Mouse (Mus musculus) heart, embryonic 11.5 days (tissue): Measurements from ENCODE around the gene Tfrc. TPM values are rescaled to one million over a fixed set of nuclear protein-coding genes. Genes with fewer than 3 reads are reported as not detected.
A peak's percentile ranks its signal among the peaks of the same experiment; 100 is the strongest.

Experiments
- ATAC-seq: fragments of 200-750 bp; cut with Nextera tagmentation; replicated peaks from 2 replicates; pipeline ENCODE4 v1.8.0; 2017; ENCODE audit warnings: moderate library complexity; ENCODE audit not compliant: insufficient number of reproducible peaks, low FRiP score, low TSS enrichment
- H3K27ac ChIP-seq: fragments of 300-500 bp; sonication (generic); 2 replicates; pipeline ENCODE4 v1.5.1; 2014; ENCODE audit warnings: mild to moderate bottlenecking, low read depth, low read length
- H3K27me3 ChIP-seq: fragments of 300-500 bp; sonication (generic); 2 replicates; pipeline ENCODE4 v1.6.1; 2014; ENCODE audit warnings: mild to moderate bottlenecking, low read length, mixed read lengths; ENCODE audit not compliant: control insufficient read depth, insufficient read depth
- H3K36me3 ChIP-seq: fragments of 300-500 bp; sonication (generic); 2 replicates; pipeline ENCODE4 v1.6.1; 2014; ENCODE audit warnings: mild to moderate bottlenecking, low read length, moderate library complexity, mixed read lengths; ENCODE audit not compliant: control insufficient read depth, insufficient read depth
- H3K4me1 ChIP-seq: fragments of 300-500 bp; sonication (generic); 2 replicates; pipeline ENCODE4 v1.6.1; 2014; ENCODE audit warnings: low read length; ENCODE audit not compliant: control insufficient read depth, insufficient read depth
- H3K4me2 ChIP-seq: fragments of 300-500 bp; sonication (generic); 2 replicates; pipeline ENCODE4 v1.6.1; 2014; ENCODE audit warnings: mild to moderate bottlenecking, moderate library complexity
- H3K4me3 ChIP-seq: fragments of 300-500 bp; sonication (generic); 2 replicates; pipeline ENCODE4 v1.5.1; 2014; ENCODE audit warnings: low read depth, low read length
- H3K9ac ChIP-seq: fragments of 300-500 bp; sonication (generic); 2 replicates; pipeline ENCODE4 v1.6.1; 2014; ENCODE audit warnings: mild to moderate bottlenecking, low read depth, low read length, moderate library complexity
- H3K9me3 ChIP-seq: fragments of 300-500 bp; sonication (generic); replicated peaks from 2 replicates; pipeline ENCODE4 v1.6.1; 2016; ENCODE audit warnings: low read length; ENCODE audit not compliant: control insufficient read depth
- WGBS: fragments of 180-500 bp; shearing (Covaris S2); extraction: QIAGEN DNeasy Blood & Tissue Kit; methylation state at CpG from one replicate; pipeline ENCODE4 v1.1.7; 2014; ENCODE audit not compliant: insufficient replicate concordance; 5-methylcytosine and 5-hydroxymethylcytosine counted together
- polyA plus RNA-seq: library from polyadenylated mRNA; unstranded; fragments of >200 nt; fragmentation: Nextera tagmentation; extraction: Ambion mirVana; gene quantifications from 2 replicates; pipeline ENCODE4 v1.2.1, GENCODE M21; 2014

Tfrc gene
- polyA plus RNA-seq, 1 experiment from 2014 or later = 66.7 TPM

- peaks cover 70% of the 10 kb centered on the region for H3K4me1 ChIP-seq
- no peaks in the 10 kb centered on the region for H3K36me3 ChIP-seq
- peak overlapping the region; percentile 6; the same call in 1 of the 2 replicates for H3K4me3 ChIP-seq
- 16% methylated on average over 11 of the region's 11 CpGs for WGBS
- 0 out of 2 replicates have a peak, but pooled peaks cover 3% of the 10 kb centered on the region for H3K27me3 ChIP-seq
- no peaks in the 10 kb centered on the region for H3K9me3 ChIP-seq
- H3K9ac ChIP-seq = peak overlapping the region; percentile 18; the same call in 1 of the 2 replicates
- H3K4me2 ChIP-seq = peak overlapping the region; percentile 34
- peak overlapping the region; percentile 81 for H3K27ac ChIP-seq
- peak; percentile 81 for ATAC-seq
These were observed 57.3 kb downstream of the Tfrc start for GRCm38 (mm10) chr16:32665851-32666665.

- peak overlapping the region; percentile 34 for H3K4me2 ChIP-seq
These were observed 58.2 kb downstream of the Tfrc start for GRCm38 (mm10) chr16:32666671-32667551.

GRCm38 (mm10) chr16:32667552-32667872 lies 58.8 kb downstream of the Tfrc start:
- Histone ChIP-seq H3K4me1 (peaks cover 64% of the 10 kb centered on the region), H3K36me3 (no peaks in the 10 kb centered on the region), H3K9ac (no peak overlapping the region), H3K27me3 (0 out of 2 replicates have a peak, but pooled peaks cover 3% of the 10 kb centered on the region), H3K4me2 (no peak overlapping the region; the same call in 1 of the 2 replicates), H3K27ac (peak overlapping the region; percentile 36; the same call in 1 of the 2 replicates), H3K9me3 (no peaks in the 10 kb centered on the region), H3K4me3 (no peak overlapping the region)
- 61% methylated on average over 3 of the region's 3 CpGs for WGBS
- ATAC-seq = no peak

More at GRCm38 (mm10) chr16:32666671-32667551, 58.2 kb downstream of the Tfrc start:
- no peaks in the 10 kb centered on the region for H3K36me3 ChIP-seq
- no peak for ATAC-seq
- WGBS = 66% methylated on average over 9 of the region's 9 CpGs
- no peaks in the 10 kb centered on the region for H3K9me3 ChIP-seq
- H3K27me3 ChIP-seq = 0 out of 2 replicates have a peak, but pooled peaks cover 3% of the 10 kb centered on the region
- H3K9ac ChIP-seq = no peak overlapping the region; the same call in 1 of the 2 replicates
- H3K4me3 ChIP-seq = no peak overlapping the region
- peak overlapping the region; percentile 81 for H3K27ac ChIP-seq
- peaks cover 64% of the 10 kb centered on the region for H3K4me1 ChIP-seq

- ATAC-seq = no peak
- H3K4me1 ChIP-seq = peaks cover 68% of the 10 kb centered on the region
- H3K9me3 ChIP-seq = no peaks in the 10 kb centered on the region
- H3K36me3 ChIP-seq = no peaks in the 10 kb centered on the region
- H3K4me2 ChIP-seq = no peak overlapping the region
- 76% methylated on average over 10 of the region's 10 CpGs for WGBS
- H3K27ac ChIP-seq = peak overlapping the region; percentile 36; the same call in 1 of the 2 replicates
- H3K4me3 ChIP-seq = no peak overlapping the region
- H3K27me3 ChIP-seq = 0 out of 2 replicates have a peak, but pooled peaks cover 3% of the 10 kb centered on the region
- no peak overlapping the region for H3K9ac ChIP-seq
These were observed 59.3 kb downstream of the Tfrc start for GRCm38 (mm10) chr16:32668030-32668429.

- Histone ChIP-seq H3K9me3 (no peaks in the 10 kb centered on the region), H3K4me3 (no peak overlapping the region), H3K27ac (no peak overlapping the region), H3K4me1 (peaks cover 66% of the 10 kb centered on the region), H3K36me3 (no peaks in the 10 kb centered on the region), H3K4me2 (no peak overlapping the region), H3K27me3 (0 out of 2 replicates have a peak, but pooled peaks cover 3% of the 10 kb centered on the region), H3K9ac (no peak overlapping the region)
- 68% methylated on average over 4 of the region's 4 CpGs for WGBS
- ATAC-seq = no peak
These were observed 59.8 kb downstream of the Tfrc start for GRCm38 (mm10) chr16:32668472-32668871.

GRCm38 (mm10) chr16:32669243-32669642 lies 60.5 kb downstream of the Tfrc start:
- H3K27me3 ChIP-seq = no peaks in the 10 kb centered on the region
- no peaks in the 10 kb centered on the region for H3K9me3 ChIP-seq
- ATAC-seq = no peak
- H3K36me3 ChIP-seq = no peaks in the 10 kb centered on the region
- H3K27ac ChIP-seq = no peak overlapping the region
- no peak overlapping the region for H3K9ac ChIP-seq
- peaks cover 60% of the 10 kb centered on the region for H3K4me1 ChIP-seq
- no peak overlapping the region for H3K4me2 ChIP-seq
- 93% methylated on average over 10 of the region's 10 CpGs for WGBS
- no peak overlapping the region for H3K4me3 ChIP-seq

GRCm38 (mm10) chr16:32670354-32671124 lies 61.8 kb downstream of the Tfrc start:
- H3K4me3 ChIP-seq = peak overlapping the region; percentile 4; the same call in 1 of the 2 replicates
- H3K4me2 ChIP-seq = peak overlapping the region; percentile 42
- 0 out of 2 replicates have a peak, but pooled peaks cover 2% of the 10 kb centered on the region for H3K36me3 ChIP-seq
- H3K9ac ChIP-seq = no peak overlapping the region
- H3K4me1 ChIP-seq = peaks cover 54% of the 10 kb centered on the region
- H3K27me3 ChIP-seq = no peaks in the 10 kb centered on the region
- H3K27ac ChIP-seq = 0 out of 2 replicates have a peak overlapping the region, but pooled peaks have one; percentile 41
- H3K9me3 ChIP-seq = no peaks in the 10 kb centered on the region
- WGBS = 51% methylated on average over 10 of the region's 10 CpGs
- no peak for ATAC-seq
